ENCODE assay signal across 22 mouse cellular contexts in the genomic region with DNA sequence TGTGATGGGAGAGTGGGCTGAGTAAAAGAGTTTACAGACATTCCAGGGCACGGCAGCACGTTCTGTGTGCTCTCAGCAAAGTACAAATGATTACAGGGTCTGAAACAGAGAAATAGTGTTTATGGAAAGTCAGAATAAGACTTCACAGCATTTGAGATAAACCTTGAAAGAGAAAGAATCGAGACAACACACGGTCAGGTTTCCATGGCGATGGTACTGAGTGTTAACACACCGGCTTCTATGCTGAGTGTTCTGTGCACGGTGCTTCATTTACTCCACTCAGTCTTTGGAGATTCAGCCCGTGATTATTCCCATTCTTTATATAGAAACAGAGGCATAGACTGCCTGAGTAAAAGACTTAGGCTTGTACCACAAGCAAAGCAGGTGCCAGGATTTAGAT.
A peak's percentile ranks its signal among the peaks of the same experiment; 100 is the strongest.
DNase-seq lines count a peak whose midpoint lies in the region; ATAC-seq and TF ChIP-seq lines count a peak whose summit lies in the region.
"Had no signal": no experiment of that assay in that cellular context is flagged by ENCODE, and none has a peak within 500 bp of the region (broad histone marks: within the 10 kb centered on the region; RNA-seq: fewer than 3 reads in every experiment).

No protein-coding gene starts in this region.

- peak; percentile 86 for ATAC-seq in forebrain, embryonic 16.5 days
- ATAC-seq: liver, embryonic 12.5 days had no signal

- intact Hi-C loops in left cerebral cortex, adult 2 months (cut with DNase I) = no loop called here

- no peaks in the 10 kb centered on the region for H3K9me3 ChIP-seq in forebrain, embryonic 16.5 days (ENCODE audit: control insufficient read depth, low read length)
- H3K9me3 ChIP-seq in forebrain, embryonic 10.5 days = no peaks in the 10 kb centered on the region
- H3K9me3 ChIP-seq: embryonic facial prominence, embryonic 15.5 days; heart, embryonic 10.5 days; limb, embryonic 12.5 days; liver, embryonic 12.5 days; neural tube, embryonic 15.5 days had no signal

- no peak overlapping the region for H3K4me3 ChIP-seq in forebrain, embryonic 16.5 days (replicated peaks; ENCODE audit: low read length)
- no peak overlapping the region for H3K4me3 ChIP-seq in forebrain, embryonic 10.5 days
- H3K4me3 ChIP-seq in left cerebral cortex, adult 2 months = no peak overlapping the region
- H3K4me3 ChIP-seq: embryonic facial prominence, embryonic 15.5 days; gastrocnemius, adult 2 months; heart, embryonic 10.5 days; limb, embryonic 12.5 days; liver, embryonic 12.5 days; myocyte; neural tube, embryonic 15.5 days had no signal

- H3K27ac ChIP-seq in forebrain, embryonic 16.5 days (ENCODE audit: low read length) = no peak overlapping the region
- H3K27ac ChIP-seq in forebrain, embryonic 10.5 days = no peak overlapping the region
- H3K27ac ChIP-seq in left cerebral cortex, adult 2 months = peak overlapping the region; percentile 63; the same call in 1 of the 2 replicates
- H3K27ac ChIP-seq: embryonic facial prominence, embryonic 15.5 days; gastrocnemius, adult 2 months; heart, embryonic 10.5 days; limb, embryonic 12.5 days; liver, embryonic 12.5 days; neural tube, embryonic 15.5 days had no signal

- DNase-seq in forebrain, embryonic 10.5 days (ENCODE audit: extremely low spot score, low spot score) = no peak
- no peak for DNase-seq in left cerebral cortex, adult 2 months (ENCODE audit: extremely low spot score in 1 of 2, low spot score in 2 of 2)
- DNase-seq in left cerebral cortex, adult 11 months (ENCODE audit: low spot score) = no peak
- peak; percentile 16 to 20 for DNase-seq in right cerebral cortex, postnatal 36 days (ENCODE audit: low spot score in 2 of 2)
- DNase-seq in right cerebral cortex, postnatal 25 days = no peak
- DNase-seq in telencephalon, adult 2 months (ENCODE audit: low read depth, low spot score) = peak; percentile 64
- no peak for DNase-seq in cerebellum, postnatal 25 days
- DNase-seq: adrenal gland, postnatal 25 days; B cell, adult 2 months; cerebellum, adult 8-10 months; gastrocnemius, adult 2 months; kidney, adult 11 months; lung, embryonic 14.5 days; lung, postnatal 36 days; thymus, postnatal 36 days had no signal

- WGBS in forebrain, embryonic 16.5 days = 19% methylated on average over 8 of the region's 8 CpGs
- WGBS in forebrain, embryonic 10.5 days = 78% methylated on average over 8 of the region's 8 CpGs

- peaks cover 9% of the 10 kb centered on the region for H3K4me1 ChIP-seq in forebrain, embryonic 16.5 days (replicated peaks; ENCODE audit: control insufficient read depth, insufficient read depth, low read length)
- H3K4me1 ChIP-seq in forebrain, embryonic 10.5 days = peaks cover 11% of the 10 kb centered on the region; the same call in 1 of the 2 replicates
- H3K4me1 ChIP-seq: embryonic facial prominence, embryonic 15.5 days; liver, embryonic 12.5 days had no signal

- H3K36me3 ChIP-seq in forebrain, embryonic 16.5 days (ENCODE audit: control insufficient read depth, insufficient read depth) = no peaks in the 10 kb centered on the region
- H3K36me3 ChIP-seq in forebrain, embryonic 10.5 days (replicated peaks) = no peaks in the 10 kb centered on the region
- H3K36me3 ChIP-seq: embryonic facial prominence, embryonic 15.5 days; heart, embryonic 10.5 days; limb, embryonic 12.5 days; liver, embryonic 12.5 days; neural tube, embryonic 15.5 days had no signal

- no peaks in the 10 kb centered on the region for H3K27me3 ChIP-seq in forebrain, embryonic 16.5 days (replicated peaks; ENCODE audit: control insufficient read depth, insufficient read depth, low read length)
- H3K27me3 ChIP-seq in forebrain, embryonic 10.5 days (ENCODE audit: poor library complexity, severe bottlenecking) = no peaks in the 10 kb centered on the region
- H3K27me3 ChIP-seq: embryonic facial prominence, embryonic 15.5 days; limb, embryonic 12.5 days; liver, embryonic 12.5 days; neural tube, embryonic 15.5 days had no signal

- H3K4me2 ChIP-seq in forebrain, embryonic 16.5 days (ENCODE audit: low read length) = no peak overlapping the region
- H3K4me2 ChIP-seq: embryonic facial prominence, embryonic 15.5 days; limb, embryonic 12.5 days; liver, embryonic 12.5 days; lung, embryonic 14.5 days; neural tube, embryonic 15.5 days had no signal

- no peak for TF ChIP-seq CTCF in left cerebral cortex, adult 2 months (IDR thresholded peaks at IDR 0.05)

- H3K9ac ChIP-seq in forebrain, embryonic 16.5 days (replicated peaks; ENCODE audit: low read depth, low read length) = no peak overlapping the region
- H3K9ac ChIP-seq: embryonic facial prominence, embryonic 15.5 days; limb, embryonic 12.5 days; liver, embryonic 12.5 days; lung, embryonic 14.5 days; neural tube, embryonic 15.5 days had no signal

Comparison
In these comparisons a context has a peak if more than half of its experiments do, and no peak if none do; other contexts are left out.
1. DNase-seq: peak in right cerebral cortex, postnatal 36 days (2 of 2) and telencephalon, adult 2 months (single experiment); none in forebrain, embryonic 10.5 days (single experiment), left cerebral cortex, adult 2 months (0 of 2), left cerebral cortex, adult 11 months (single experiment), right cerebral cortex, postnatal 25 days (single experiment) and cerebellum, postnatal 25 days (0 of 2).